Mouse (Mus musculus) spleen, postnatal 14 days (tissue): ENCODE results near the gene Nkx2-5.

Experiments
- DNase-seq, 2 experiments: peaks; one replicate each; pipeline ENCODE4 v3.0.0; 2021 to 2022; ENCODE audit warnings: low spot score in 2 of 2

Nkx2-5 gene

GRCm38 (mm10) chr17:26836786-26837545 lies 7.8 kb downstream of the Nkx2-5 start:
- DNase-seq, result no peak

- DNase-seq, result no peak
These were observed 8.4 kb downstream of the Nkx2-5 start for GRCm38 (mm10) chr17:26836377-26836776.

- DNase-seq, result no peak
These were observed 8.9 kb downstream of the Nkx2-5 start for GRCm38 (mm10) chr17:26835956-26836355.

- no peak for DNase-seq
These were observed 9.6 kb downstream of the Nkx2-5 start for GRCm38 (mm10) chr17:26834966-26835755.

- DNase-seq, result no peak
These were observed 10.4 kb downstream of the Nkx2-5 start for GRCm38 (mm10) chr17:26834302-26834965.

GRCm38 (mm10) chr17:26833806-26834205 lies 11.0 kb downstream of the Nkx2-5 start:
- DNase-seq, result no peak

GRCm38 (mm10) chr17:26826131-26826530 lies 18.7 kb downstream of the Nkx2-5 start:
- no peak for DNase-seq

GRCm38 (mm10) chr17:26817776-26818175 lies 27.0 kb downstream of the Nkx2-5 start:
- no peak for DNase-seq

GRCm38 (mm10) chr17:26816810-26817209 lies 28.0 kb downstream of the Nkx2-5 start:
- DNase-seq, result no peak

GRCm38 (mm10) chr17:26813497-26813896 lies 31.3 kb downstream of the Nkx2-5 start:
- no peak for DNase-seq

- DNase-seq, result no peak
These were observed 32.2 kb downstream of the Nkx2-5 start for GRCm38 (mm10) chr17:26812607-26813006.

GRCm38 (mm10) chr17:26802886-26803285 lies 41.9 kb downstream of the Nkx2-5 start:
- DNase-seq, result no peak

- no peak for DNase-seq
These were observed 47.3 kb downstream of the Nkx2-5 start for GRCm38 (mm10) chr17:26797379-26798128.

GRCm38 (mm10) chr17:26795386-26795785 lies 49.4 kb downstream of the Nkx2-5 start:
- no peak for DNase-seq

- DNase-seq, result peak in 1 of 2 experiments; percentile 55
These were observed 50.1 kb downstream of the Nkx2-5 start for GRCm38 (mm10) chr17:26794744-26795143.

GRCm38 (mm10) chr17:26793068-26793765 lies 51.6 kb downstream of the Nkx2-5 start:
- no peak for DNase-seq

- no peak for DNase-seq
These were observed 52.7 kb downstream of the Nkx2-5 start for GRCm38 (mm10) chr17:26792096-26792495.

GRCm38 (mm10) chr17:26791580-26791979 lies 53.2 kb downstream of the Nkx2-5 start:
- no peak for DNase-seq

GRCm38 (mm10) chr17:26790269-26791214 lies 54.3 kb downstream of the Nkx2-5 start:
- DNase-seq, result peak in 1 of 2 experiments; percentile 13
